Comparison of ENCODE assay signal across 8 mouse cellular contexts in genomic region chr14:75845698-75846115, GRCm38 (mm10). TPM values are rescaled to one million over a fixed set of nuclear protein-coding genes. Genes with fewer than 3 reads are reported as not detected.
DNase-seq lines count a peak whose midpoint lies in the region; ATAC-seq and TF ChIP-seq lines count a peak whose summit lies in the region.

No protein-coding gene starts in this region.

- ATAC-seq in embryonic facial prominence, embryonic 13.5 days (ENCODE audit: insufficient number of reproducible peaks, insufficient read depth, low FRiP score, low TSS enrichment, low read depth), result peak; percentile 49
- peak; percentile 64 for ATAC-seq in limb, embryonic 13.5 days (ENCODE audit: low FRiP score, low read depth)
- peak; percentile 76 for ATAC-seq in midbrain, embryonic 15.5 days (replicated peaks)

- WGBS in embryonic facial prominence, embryonic 13.5 days, result under 1% methylated on average over 40 of the region's 40 CpGs
- WGBS in heart, adult 2 months, result under 1% methylated on average over 40 of the region's 40 CpGs
- WGBS in limb, embryonic 13.5 days, result 0% methylated on average over 39 of the region's 40 CpGs
- WGBS in midbrain, embryonic 15.5 days, result under 1% methylated on average over 40 of the region's 40 CpGs

- no peaks in the 10 kb centered on the region for H3K27me3 ChIP-seq in embryonic facial prominence, embryonic 13.5 days
- no peaks in the 10 kb centered on the region for H3K27me3 ChIP-seq in heart, adult 2 months (ENCODE audit: control insufficient read depth, insufficient read depth, low read length)
- no peaks in the 10 kb centered on the region for H3K27me3 ChIP-seq in limb, embryonic 13.5 days
- no peaks in the 10 kb centered on the region for H3K27me3 ChIP-seq in midbrain, embryonic 15.5 days (replicated peaks)

- H3K36me3 ChIP-seq in embryonic facial prominence, embryonic 13.5 days, result peaks cover 41% of the 10 kb centered on the region
- peaks cover 32% of the 10 kb centered on the region for H3K36me3 ChIP-seq in heart, adult 2 months (ENCODE audit: control insufficient read depth, insufficient read depth, low read length)
- H3K36me3 ChIP-seq in limb, embryonic 13.5 days, result peaks cover 42% of the 10 kb centered on the region
- H3K36me3 ChIP-seq in midbrain, embryonic 15.5 days (replicated peaks), result peaks cover 30% of the 10 kb centered on the region

- peak overlapping the region; percentile 97 for H3K9ac ChIP-seq in embryonic facial prominence, embryonic 13.5 days
- peak overlapping the region; percentile 94 for H3K9ac ChIP-seq in heart, adult 2 months (ENCODE audit: low read depth, low read length)
- peak overlapping the region; percentile 93 for H3K9ac ChIP-seq in limb, embryonic 13.5 days
- peak overlapping the region; percentile 96 for H3K9ac ChIP-seq in midbrain, embryonic 15.5 days

- no peaks in the 10 kb centered on the region for H3K79me2 ChIP-seq in heart, adult 2 months (replicated peaks; ENCODE audit: control insufficient read depth, insufficient read depth, low read length)

- H3K27ac ChIP-seq in embryonic facial prominence, embryonic 13.5 days, result peak overlapping the region; percentile 98
- peak overlapping the region; percentile 100 for H3K27ac ChIP-seq in heart, adult 2 months
- H3K27ac ChIP-seq in limb, embryonic 13.5 days, result peak overlapping the region; percentile 98
- peak overlapping the region; percentile 98 for H3K27ac ChIP-seq in midbrain, embryonic 15.5 days

- peaks cover 16% of the 10 kb centered on the region for H3K4me1 ChIP-seq in embryonic facial prominence, embryonic 13.5 days
- peaks cover 6% of the 10 kb centered on the region for H3K4me1 ChIP-seq in heart, adult 2 months (ENCODE audit: control insufficient read depth, insufficient read depth, low read length)
- peaks cover 18% of the 10 kb centered on the region for H3K4me1 ChIP-seq in limb, embryonic 13.5 days
- peaks cover 32% of the 10 kb centered on the region for H3K4me1 ChIP-seq in midbrain, embryonic 15.5 days

- H3K4me3 ChIP-seq in embryonic facial prominence, embryonic 13.5 days, result peak overlapping the region; percentile 83
- H3K4me3 ChIP-seq in heart, adult 2 months, result peak overlapping the region; percentile 70
- peak overlapping the region; percentile 87 for H3K4me3 ChIP-seq in limb, embryonic 13.5 days
- H3K4me3 ChIP-seq in midbrain, embryonic 15.5 days, result peak overlapping the region; percentile 84

- intact Hi-C loops in heart, adult 2 months (cut with DNase I), result loop anchor here (1.0 kb wide), 1 partner anchor 18 kb away; no protein-coding TSS in a partner anchor

- peak; percentile 77 for TF ChIP-seq CTCF in heart, adult 2 months (IDR thresholded peaks at IDR 0.05)

- TF ChIP-seq POLR2A in heart, adult 2 months (IDR thresholded peaks at IDR 0.05; ENCODE audit: insufficient read depth, low read depth, low read length), result no peak

- peak; percentile 56; the same call in 1 of the 2 replicates for TF ChIP-seq EP300 in heart, adult 2 months (IDR thresholded peaks at IDR 0.05; ENCODE audit: insufficient read depth, low read depth, low read length)

- H3K9me3 ChIP-seq in embryonic facial prominence, embryonic 13.5 days, result no peaks in the 10 kb centered on the region
- no peaks in the 10 kb centered on the region; the same call in 1 of the 2 replicates for H3K9me3 ChIP-seq in limb, embryonic 13.5 days
- H3K9me3 ChIP-seq in midbrain, embryonic 15.5 days, result no peaks in the 10 kb centered on the region

- DNase-seq in 3T3-L1 (ENCODE audit: low read depth, low spot score), result peak; percentile 85
- peak; percentile 90 to 92 for DNase-seq in adrenal gland, postnatal 36 days
- peak; percentile 92 to 94 for DNase-seq in heart, adult 2 months
- DNase-seq in kidney, adult 8-10 months, result peak; percentile 89 to 91
- DNase-seq in spleen, adult 18-20 months, result peak; percentile 86 to 89

- H3K4me2 ChIP-seq in embryonic facial prominence, embryonic 13.5 days, result peak overlapping the region; percentile 74
- peak overlapping the region; percentile 67 for H3K4me2 ChIP-seq in limb, embryonic 13.5 days (replicated peaks)
- H3K4me2 ChIP-seq in midbrain, embryonic 15.5 days, result peak overlapping the region; percentile 48

RNA-seq across cellular contexts. Expression of gene Tpt1, which starts 0.8 kb away (rescaled TPM):
- total RNA-seq in adrenal gland, postnatal 36 days (2021), result 1,000 to 10,000 TPM; 2,956 to 3,131 TPM
- polyA plus RNA-seq in embryonic facial prominence, embryonic 13.5 days (2015; fragmentation: Nextera tagmentation; extraction: Ambion mirVana), result 1,146 and 1,171 TPM in 2 replicates
- total RNA-seq in heart, adult 2 months (2021), result 1,000 to 10,000 TPM; 2,957 to 3,343 TPM
- 1,003 and 1,026 TPM in 2 replicates for polyA plus RNA-seq in heart, adult 2 months (2012; rRNA removed)
- 1,027 and 1,051 TPM in 2 replicates for polyA plus RNA-seq in limb, embryonic 13.5 days (2015; fragmentation: Nextera tagmentation; extraction: Ambion mirVana)
- polyA plus RNA-seq in midbrain, embryonic 15.5 days (2015; fragmentation: Nextera tagmentation; extraction: Ambion mirVana), result 613 and 619 TPM in 2 replicates

RNA-seq across cellular contexts. Expression of gene Slc25a30, which starts 58.9 kb away (rescaled TPM):
- total RNA-seq in adrenal gland, postnatal 36 days (2021), result 100 to 1,000 TPM; 206 to 215 TPM
- 4.8 and 5.8 TPM in 2 replicates for polyA plus RNA-seq in embryonic facial prominence, embryonic 13.5 days (2015; fragmentation: Nextera tagmentation; extraction: Ambion mirVana)
- 10 to 100 TPM; 13.9 to 15.2 TPM for total RNA-seq in heart, adult 2 months (2021)
- 6.3 and 7.2 TPM in 2 replicates for polyA plus RNA-seq in heart, adult 2 months (2012; rRNA removed)
- 4.9 and 5.3 TPM in 2 replicates for polyA plus RNA-seq in limb, embryonic 13.5 days (2015; fragmentation: Nextera tagmentation; extraction: Ambion mirVana)
- polyA plus RNA-seq in midbrain, embryonic 15.5 days (2015; fragmentation: Nextera tagmentation; extraction: Ambion mirVana), result 9.3 and 10.4 TPM in 2 replicates

Comparison
In these comparisons a context has a peak if more than half of its experiments do, and no peak if none do; other contexts are left out.
1. Peak in every context shown above with its lines: DNase-seq, ATAC-seq, H3K4me3 ChIP-seq and H3K27ac ChIP-seq.